Mouse (Mus musculus) CD4-positive naive resting alpha-beta T cell, adult 57 days (primary cell): ENCODE results near the gene Zfp964. TPM values are rescaled to one million over a fixed set of nuclear protein-coding genes. Genes with fewer than 3 reads are reported as not detected.

Experiments used
- total RNA-seq: library from RNA; stranded (reverse); gene quantifications from one replicate; pipeline ENCODE4 v1.2.4, GENCODE M21; 2023

The Zfp964 gene
- 0.27 TPM for total RNA-seq

DNA sequence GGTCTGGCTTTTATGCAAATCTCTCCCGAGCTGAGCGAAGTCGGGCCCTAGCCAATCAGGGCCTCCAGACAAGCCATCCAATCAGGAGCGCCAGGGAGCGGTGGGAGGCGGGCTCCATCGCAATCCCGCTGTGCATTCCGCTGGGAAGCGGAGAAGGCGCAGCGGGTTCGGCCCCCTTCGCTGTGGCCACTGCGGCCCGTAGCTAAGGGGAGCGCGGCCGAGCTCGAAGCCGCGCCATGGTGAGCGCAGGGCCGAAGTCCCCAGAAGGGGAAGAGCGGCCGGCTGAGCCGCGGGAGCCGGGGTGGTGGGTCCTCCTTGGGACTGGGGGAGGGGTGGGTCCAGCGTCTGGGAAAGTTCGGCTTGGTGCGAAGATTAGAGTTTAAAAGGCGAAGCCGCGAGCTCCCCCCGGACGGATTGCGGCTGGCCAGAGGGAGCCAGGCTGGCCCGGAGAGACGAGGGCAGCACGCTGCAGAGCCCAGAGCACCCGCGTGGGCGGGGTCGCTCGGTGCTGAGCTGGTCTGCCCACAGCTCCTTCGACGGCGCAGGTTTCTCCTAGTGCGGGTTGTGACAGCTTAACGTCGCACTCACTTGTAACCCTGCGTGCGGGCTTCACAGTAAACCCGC is at the start of gene Zfp964:
Gene Zfp964, plus strand, starts transcription at position 122 of the 624 bp plus-strand sequence.

GRCm38 (mm10) chr8:69625095-69625789 is 29.0 kb upstream of the Zfp964 start, which contains the start of gene Zfp868:
Gene Zfp868 (minus strand): TSS chr8:69625548.

GRCm38 (mm10) chr8:69710624-69711023 is 56.3 kb downstream of the Zfp964 start, which contains the start of gene Zfp869:
Gene Zfp869 (minus strand): TSS chr8:69710724.

Other genes with a start within 250 kb of the Zfp964 start
- gene Gm9495, start 200.9 kb upstream of the Zfp964 start, total RNA-seq, result not detected
- not detected for gene Gm7697, start 131.5 kb upstream of the Zfp964 start, total RNA-seq
- 68.5 TPM for gene Zfp868, start 28.9 kb upstream of the Zfp964 start, total RNA-seq
- gene Zfp869, start 56.2 kb downstream of the Zfp964 start, total RNA-seq, result 67.6 TPM
- gene Zfp963, start 95.5 kb downstream of the Zfp964 start, total RNA-seq, result 4.3 TPM
- not detected for gene Gm20422, start 120.4 kb downstream of the Zfp964 start, total RNA-seq
- 65.7 TPM for gene Atp13a1, start 136.7 kb downstream of the Zfp964 start, total RNA-seq
- gene Zfp866, start 136.7 kb downstream of the Zfp964 start, total RNA-seq, result 36.3 TPM
- 254 TPM for gene Gmip, start 154.2 kb downstream of the Zfp964 start, total RNA-seq
- gene Lpar2, start 167.9 kb downstream of the Zfp964 start, total RNA-seq, result 4.0 TPM
- 3.2 TPM for gene Pbx4, start 178.0 kb downstream of the Zfp964 start, total RNA-seq
- gene Cilp2, start 233.2 kb downstream of the Zfp964 start, total RNA-seq, result not detected
- gene Tssk6, start 247.7 kb downstream of the Zfp964 start, total RNA-seq, result 0.89 TPM
- 52.0 TPM for gene Ndufa13, start 248.1 kb downstream of the Zfp964 start, total RNA-seq
- 2.8 TPM for gene Yjefn3, start 248.2 kb downstream of the Zfp964 start, total RNA-seq